Comparison of ENCODE assay signal across 15 mouse cellular contexts in the genomic region with DNA sequence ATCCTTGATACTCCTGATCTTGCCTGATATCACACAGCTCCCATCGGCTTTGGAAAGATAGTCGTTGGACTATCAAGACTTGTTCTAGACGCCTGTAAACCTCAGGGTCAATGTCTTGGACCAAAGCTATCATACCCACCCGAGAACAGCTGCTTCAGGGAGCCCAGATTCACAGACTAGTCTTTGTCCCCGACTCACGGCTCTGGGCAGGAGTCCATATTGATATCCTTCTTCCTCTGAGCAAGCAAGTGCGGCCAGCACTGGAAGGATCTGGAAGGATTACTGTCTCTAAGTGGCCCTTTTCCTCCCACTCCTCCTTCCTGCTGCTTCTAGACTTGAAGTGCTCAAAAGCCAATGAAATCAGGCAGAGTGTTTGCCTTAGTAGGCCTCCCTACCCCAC. TPM values are rescaled to one million over a fixed set of nuclear protein-coding genes. Genes with fewer than 3 reads are reported as not detected.
A peak's percentile ranks its signal among the peaks of the same experiment; 100 is the strongest.
DNase-seq lines count a peak whose midpoint lies in the region; ATAC-seq and TF ChIP-seq lines count a peak whose summit lies in the region.
"Had no signal": no experiment of that assay in that cellular context is flagged by ENCODE, and none has a peak within 500 bp of the region (broad histone marks: within the 10 kb centered on the region; RNA-seq: fewer than 3 reads in every experiment).

No protein-coding gene starts in this region.

- ATAC-seq in lung, embryonic 14.5 days (ENCODE audit: insufficient read depth), result no peak
- ATAC-seq in heart, embryonic 16.5 days (replicated peaks; ENCODE audit: extremely low read depth, insufficient read depth, low FRiP score), result peak; percentile 20; the same call in 1 of the 2 replicates
- ATAC-seq in kidney, embryonic 16.5 days (ENCODE audit: low FRiP score, low TSS enrichment), result no peak
- ATAC-seq: midbrain, embryonic 16.5 days; Patski had no signal

- peaks cover 95% of the 10 kb centered on the region for H3K36me3 ChIP-seq in lung, embryonic 14.5 days (ENCODE audit: insufficient read depth)
- peaks cover 54% of the 10 kb centered on the region for H3K36me3 ChIP-seq in heart, embryonic 16.5 days (ENCODE audit: control insufficient read depth, insufficient read depth)
- H3K36me3 ChIP-seq in myocyte (ENCODE audit: control insufficient read depth, insufficient read depth), result peaks cover 82% of the 10 kb centered on the region
- peaks cover 68% of the 10 kb centered on the region for H3K36me3 ChIP-seq in kidney, embryonic 16.5 days (ENCODE audit: insufficient read depth, low read length)

- no peak for TF ChIP-seq POLR2A in myocyte (IDR thresholded peaks at IDR 0.05; ENCODE audit: insufficient read length, low read depth)

- H3K4me2 ChIP-seq in lung, embryonic 14.5 days, result no peak overlapping the region
- H3K4me2 ChIP-seq in heart, embryonic 16.5 days (ENCODE audit: low read depth, low read length), result no peak overlapping the region
- peak overlapping the region; percentile 44 for H3K4me2 ChIP-seq in myocyte (ENCODE audit: low read depth)
- no peak overlapping the region for H3K4me2 ChIP-seq in kidney, embryonic 16.5 days (replicated peaks; ENCODE audit: low read depth, low read length)
- H3K4me2 ChIP-seq: forebrain, embryonic 15.5 days; limb, embryonic 13.5 days; neural tube, embryonic 12.5 days had no signal

- H3K27me3 ChIP-seq in lung, embryonic 14.5 days (ENCODE audit: insufficient read depth, low read length), result no peaks in the 10 kb centered on the region
- H3K27me3 ChIP-seq in heart, embryonic 16.5 days (ENCODE audit: control insufficient read depth, insufficient read depth, low read length), result no peaks in the 10 kb centered on the region
- H3K27me3 ChIP-seq in myocyte (ENCODE audit: control insufficient read depth, insufficient read depth, insufficient read length), result no peaks in the 10 kb centered on the region
- H3K27me3 ChIP-seq in kidney, embryonic 16.5 days (ENCODE audit: insufficient read depth, low read length), result no peaks in the 10 kb centered on the region
- H3K27me3 ChIP-seq: forebrain, embryonic 15.5 days; limb, embryonic 13.5 days; neural tube, embryonic 12.5 days; Patski had no signal

- intact Hi-C loops in gastrocnemius, adult 2 months (cut with DNase I), result no loop called here

- H3K9me3 ChIP-seq in lung, embryonic 14.5 days (ENCODE audit: low read depth, low read length), result no peaks in the 10 kb centered on the region
- H3K9me3 ChIP-seq in heart, embryonic 16.5 days (replicated peaks; ENCODE audit: control insufficient read depth, low read length), result no peaks in the 10 kb centered on the region
- H3K9me3 ChIP-seq in kidney, embryonic 16.5 days (ENCODE audit: low read length), result no peaks in the 10 kb centered on the region
- H3K9me3 ChIP-seq: forebrain, embryonic 15.5 days; limb, embryonic 13.5 days; neural tube, embryonic 12.5 days had no signal

- TF ChIP-seq CTCF in gastrocnemius, adult 2 months (IDR thresholded peaks at IDR 0.05), result no peak
- no peak for TF ChIP-seq CTCF in lung, embryonic 14.5 days (IDR thresholded peaks at IDR 0.05; ENCODE audit: low read depth)

- no peak for DNase-seq in gastrocnemius, adult 2 months
- DNase-seq in gastrocnemius, postnatal 4 days (ENCODE audit: low spot score in 2 of 2), result no peak
- DNase-seq in lung, embryonic 14.5 days, result no peak
- no peak for DNase-seq in lung, postnatal 36 days
- DNase-seq in frontal cortex, postnatal 25 days (ENCODE audit: low spot score in 2 of 2), result no peak
- DNase-seq: cerebellum, adult 11 months; layer of hippocampus, postnatal 36 days had no signal

- H3K4me3 ChIP-seq in gastrocnemius, adult 2 months, result no peak overlapping the region
- no peak overlapping the region for H3K4me3 ChIP-seq in lung, embryonic 14.5 days (ENCODE audit: low read depth, low read length)
- no peak overlapping the region for H3K4me3 ChIP-seq in heart, embryonic 16.5 days (ENCODE audit: low read length)
- H3K4me3 ChIP-seq in myocyte, result no peak overlapping the region
- H3K4me3 ChIP-seq in kidney, embryonic 16.5 days (ENCODE audit: low read length), result no peak overlapping the region
- H3K4me3 ChIP-seq: forebrain, embryonic 15.5 days; limb, embryonic 13.5 days; neural tube, embryonic 12.5 days had no signal

- WGBS in lung, embryonic 14.5 days, result 79% methylated on average over 7 of the region's 7 CpGs
- 73% methylated on average over 7 of the region's 7 CpGs for WGBS in heart, embryonic 16.5 days
- 89% methylated on average over 7 of the region's 7 CpGs for WGBS in kidney, embryonic 16.5 days

- H3ac ChIP-seq in myocyte (ENCODE audit: control insufficient read depth, insufficient read length), result no peak overlapping the region

- peaks cover 2% of the 10 kb centered on the region; the same call in 1 of the 2 replicates for H3K4me1 ChIP-seq in lung, embryonic 14.5 days (ENCODE audit: insufficient read depth)
- H3K4me1 ChIP-seq in heart, embryonic 16.5 days (ENCODE audit: control insufficient read depth, insufficient read depth, low read length), result peaks cover 10% of the 10 kb centered on the region; the same call in 1 of the 2 replicates
- H3K4me1 ChIP-seq in kidney, embryonic 16.5 days (ENCODE audit: insufficient read depth, low read length), result peaks cover 39% of the 10 kb centered on the region

- H3K9ac ChIP-seq in lung, embryonic 14.5 days, result no peak overlapping the region
- no peak overlapping the region for H3K9ac ChIP-seq in heart, embryonic 16.5 days (ENCODE audit: low read length)
- H3K9ac ChIP-seq in kidney, embryonic 16.5 days (replicated peaks; ENCODE audit: low read length), result no peak overlapping the region
- H3K9ac ChIP-seq: forebrain, embryonic 15.5 days; limb, embryonic 13.5 days; neural tube, embryonic 12.5 days had no signal

- H3K27ac ChIP-seq in gastrocnemius, adult 2 months, result peak overlapping the region; percentile 56
- H3K27ac ChIP-seq in lung, embryonic 14.5 days (ENCODE audit: low read depth), result peak overlapping the region; percentile 30; the same call in 1 of the 2 replicates
- H3K27ac ChIP-seq in heart, embryonic 16.5 days (ENCODE audit: low read length), result peak overlapping the region; percentile 0
- H3K27ac ChIP-seq in kidney, embryonic 16.5 days (ENCODE audit: low read length), result no peak overlapping the region
- H3K27ac ChIP-seq: forebrain, embryonic 15.5 days; limb, embryonic 13.5 days; neural tube, embryonic 12.5 days had no signal

- H3K79me2 ChIP-seq in myocyte (ENCODE audit: control insufficient read depth, insufficient read depth), result no peaks in the 10 kb centered on the region

TF ChIP-seq in myocyte, 11 proteins besides CTCF, POLR2A, EP300 and RAD21:
- TF ChIP-seq TCF3 (IDR thresholded peaks at IDR 0.05; ENCODE audit: insufficient read length, low read depth) (no peak), E2F4 (IDR thresholded peaks at IDR 0.05; ENCODE audit: insufficient read depth) (no peak), SRF (IDR thresholded peaks at IDR 0.05; ENCODE audit: control insufficient read depth, insufficient read length, low read depth) (no peak), MYOG (IDR thresholded peaks at IDR 0.05; ENCODE audit: control insufficient read depth in 1 of 3, insufficient read depth in 1 of 3, insufficient read length in 2 of 3, low read depth in 2 of 3) (peak in 1 of 3 experiments; percentile 34), USF1 (IDR thresholded peaks at IDR 0.05; ENCODE audit: low read depth) (no peak), MAX (IDR thresholded peaks at IDR 0.05; ENCODE audit: low read depth) (no peak), POLR2AphosphoS2 (IDR thresholded peaks at IDR 0.05; ENCODE audit: insufficient read length, low read depth) (no peak), REST (IDR thresholded peaks at IDR 0.05; ENCODE audit: insufficient read depth, insufficient read length) (no peak)

RNA-seq across cellular contexts. Expression of a gene that starts 59.2 kb away (rescaled TPM):
- 10 to 100 TPM; 42.4 to 42.5 TPM for total RNA-seq in gastrocnemius, adult 2 months (2021)
- 10 to 100 TPM; 31.2 to 39.1 TPM for total RNA-seq in gastrocnemius, postnatal 4 days (2021)
- 35.5 and 36.8 TPM in 2 replicates for polyA plus RNA-seq in lung, embryonic 14.5 days (2014; fragmentation: Nextera tagmentation; extraction: Ambion mirVana)
- polyA plus RNA-seq in heart, embryonic 16.5 days (2015; fragmentation: Nextera tagmentation; extraction: Ambion mirVana), result 28.3 and 34.2 TPM in 2 replicates
- polyA plus RNA-seq in myocyte (2012; fragmentation: generic; extraction: Trizol), result 15.7 TPM
- polyA plus RNA-seq in kidney, embryonic 16.5 days (2015; fragmentation: Nextera tagmentation; extraction: Ambion mirVana), result 39.5 and 40.1 TPM in 2 replicates
